Mouse (Mus musculus): ENCODE measurements around the gene Eif2b5. TPM values are rescaled to one million over a fixed set of nuclear protein-coding genes. Genes with fewer than 3 reads are reported as not detected.

Gene Eif2b5
- polyA plus RNA-seq, 1 experiment, result 33.9 TPM

- Histone ChIP-seq H3K4me1 (ENCODE audit: control insufficient read depth, insufficient read depth, low read length) (no peaks in the 10 kb centered on the region), H3K36me3 (ENCODE audit: control insufficient read depth, insufficient read depth, low read length) (peaks cover 2% of the 10 kb centered on the region; the same call in 1 of the 2 replicates), H3K27me3 (replicated peaks; ENCODE audit: control insufficient read depth, insufficient read depth, low read length) (no peaks in the 10 kb centered on the region), H3K27ac (ENCODE audit: insufficient read depth, low read depth, low read length) (no peak overlapping the region), H3K4me3 (ENCODE audit: insufficient read depth, low read depth, low read length) (no peak overlapping the region)
- no peak for DNase-seq
- whole genome bisulfite sequencing, result 70% methylated on average over 7 of the region's 7 CpGs
- TF ChIP-seq POLR2A (IDR thresholded peaks at IDR 0.05; ENCODE audit: low read depth, low read length) (no peak), CTCF (conservative IDR thresholded peaks at IDR 0.05; ENCODE audit: insufficient read depth, insufficient read length, low read depth, low read length) (no peak)
These were observed 58.8 kb downstream of the Eif2b5 start for GRCm38 (mm10) chr16:20557381-20557780.

Other genes with a start within 250 kb of the Eif2b5 start
- 52.0 and 61.0 TPM in 2 replicates for gene Parl, start 196.4 kb upstream of the Eif2b5 start, polyA plus RNA-seq (2012; rRNA removed)
- gene Cyp2ab1, start 173.4 kb upstream of the Eif2b5 start, polyA plus RNA-seq (2012; rRNA removed), result 0.20 and 0.22 TPM in 2 replicates
- gene Abcc5, start 72.4 kb upstream of the Eif2b5 start, polyA plus RNA-seq (2012; rRNA removed), result 56.0 and 73.1 TPM in 2 replicates
- 33.5 and 37.4 TPM in 2 replicates for gene Dvl3, start 18.2 kb downstream of the Eif2b5 start, polyA plus RNA-seq (2012; rRNA removed)
- 639 and 682 TPM in 2 replicates for gene Ap2m1, start 36.7 kb downstream of the Eif2b5 start, polyA plus RNA-seq (2012; rRNA removed)
- 39.0 and 45.1 TPM in 2 replicates for gene Abcf3, start 49.8 kb downstream of the Eif2b5 start, polyA plus RNA-seq (2012; rRNA removed)
- 0.14 and 0.33 TPM in 2 replicates for gene Vwa5b2, start 90.7 kb downstream of the Eif2b5 start, polyA plus RNA-seq (2012; rRNA removed)
- gene Eef1akmt4, start 112.8 kb downstream of the Eif2b5 start, polyA plus RNA-seq (2012; rRNA removed), result 16.4 and 18.1 TPM in 2 replicates
- gene Gm49333, start 112.8 kb downstream of the Eif2b5 start, polyA plus RNA-seq (2012; rRNA removed), result 0.30 TPM in 1 of 2 replicates, not detected in the other
- gene Alg3, start 112.9 kb downstream of the Eif2b5 start, polyA plus RNA-seq (2012; rRNA removed), result 21.8 and 23.2 TPM in 2 replicates
- 5.4 and 5.8 TPM in 2 replicates for gene Camk2n2, start 122.5 kb downstream of the Eif2b5 start, polyA plus RNA-seq (2012; rRNA removed)
- gene Ece2, start 131.0 kb downstream of the Eif2b5 start, polyA plus RNA-seq (2012; rRNA removed), result 0.37 TPM in 1 of 2 replicates, not detected in the other
- 90.4 and 96.9 TPM in 2 replicates for gene Psmd2, start 152.8 kb downstream of the Eif2b5 start, polyA plus RNA-seq (2012; rRNA removed)
- 262 and 316 TPM in 2 replicates for gene Eif4g1, start 169.5 kb downstream of the Eif2b5 start, polyA plus RNA-seq (2012; rRNA removed)
- gene Fam131a, start 194.4 kb downstream of the Eif2b5 start, polyA plus RNA-seq (2012; rRNA removed), result 3.6 and 4.7 TPM in 2 replicates
- 14.0 and 22.4 TPM in 2 replicates for gene Polr2h, start 218.8 kb downstream of the Eif2b5 start, polyA plus RNA-seq (2012; rRNA removed)
- 21.4 and 33.1 TPM in 2 replicates for gene Clcn2, start 218.9 kb downstream of the Eif2b5 start, polyA plus RNA-seq (2012; rRNA removed)
- 7.2 and 10.7 TPM in 2 replicates for gene Chrd, start 234.3 kb downstream of the Eif2b5 start, polyA plus RNA-seq (2012; rRNA removed)
- 17.1 and 17.7 TPM in 2 replicates for gene Thpo, start 235.7 kb downstream of the Eif2b5 start, polyA plus RNA-seq (2012; rRNA removed)

Data from kidney, adult 2 months (tissue).